Mouse (Mus musculus) heart, postnatal 0 days (tissue): ENCODE results near the gene Prkag1.

Source experiments
- CTCF ChIP-seq: IDR thresholded peaks from 2 replicates; pipeline ENCODE4 v1.5.1; 2016; ENCODE audit warnings: antibody characterized with exemption, control low read depth, low read depth
- EP300 ChIP-seq: IDR thresholded peaks from 2 replicates; pipeline ENCODE4 v1.6.1; 2016; ENCODE audit warnings: antibody characterized with exemption, low read depth

DNA sequence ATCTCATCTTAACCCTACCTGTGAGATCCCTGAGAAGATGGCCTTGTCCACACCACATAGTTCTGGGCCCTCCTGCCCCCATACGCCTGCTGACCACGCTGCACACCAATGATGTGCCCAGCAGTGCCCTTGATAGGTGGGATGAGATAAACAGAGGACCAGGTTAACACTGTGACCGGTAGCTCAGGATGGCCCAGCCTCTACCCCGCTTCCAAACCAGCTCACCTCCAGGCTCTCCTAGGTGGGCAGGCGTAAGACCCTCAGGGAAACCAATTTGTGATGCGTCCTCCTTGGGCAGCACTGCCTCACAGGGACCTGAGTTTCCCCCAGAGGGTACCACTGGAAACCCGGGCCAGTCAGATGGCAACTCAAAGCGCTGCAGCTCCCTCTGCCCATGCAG lies 34.5 kb upstream of the Prkag1 start:
- TF ChIP-seq CTCF (no peak), EP300 (no peak)
